ENCODE assay signal across 18 mouse cellular contexts in the genomic region with DNA sequence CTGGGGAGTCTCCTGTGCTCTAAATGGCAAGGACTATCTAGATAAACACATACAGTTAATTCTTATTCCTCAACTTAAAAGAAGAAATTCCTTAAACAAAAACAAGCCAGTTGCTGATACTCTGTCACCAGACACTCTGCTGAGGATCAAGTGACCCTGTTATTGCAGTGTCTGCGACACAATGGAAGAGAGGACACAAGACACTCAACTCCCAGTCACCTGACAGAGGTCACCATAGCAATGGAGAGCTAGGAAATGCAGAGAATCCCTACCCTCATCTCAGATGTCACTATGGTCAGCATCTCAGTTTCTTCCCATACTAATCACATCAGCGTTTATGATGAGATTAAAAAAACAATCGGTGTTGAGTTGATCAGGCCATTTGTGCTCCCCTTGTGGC.
"Had no signal": no experiment of that assay in that cellular context is flagged by ENCODE, and none has a peak within 500 bp of the region (broad histone marks: within the 10 kb centered on the region; RNA-seq: fewer than 3 reads in every experiment).

No protein-coding gene starts in this region.

- H3K9ac ChIP-seq: liver, embryonic 13.5 days; midbrain, embryonic 12.5 days; neural tube, embryonic 13.5 days; stomach, embryonic 15.5 days had no signal

- H3K36me3 ChIP-seq: liver, embryonic 13.5 days; midbrain, embryonic 12.5 days; neural tube, embryonic 13.5 days; stomach, embryonic 15.5 days had no signal

- H3K4me1 ChIP-seq: liver, embryonic 13.5 days had no signal

- H3K27me3 ChIP-seq: liver, embryonic 13.5 days; midbrain, embryonic 12.5 days; neural tube, embryonic 13.5 days; stomach, embryonic 15.5 days had no signal

- H3K27ac ChIP-seq: left cerebral cortex, adult 2 months; liver, embryonic 13.5 days; midbrain, embryonic 12.5 days; neural tube, embryonic 13.5 days; stomach, embryonic 15.5 days had no signal

- ATAC-seq: intestine, embryonic 16.5 days; midbrain, embryonic 16.5 days had no signal

- DNase-seq: kidney, adult 8-10 months; kidney, postnatal 36 days; layer of hippocampus, postnatal 36 days; liver, embryonic 13.5 days; lung, adult 2 months; lung, postnatal 14 days; lung, postnatal 4 days; retina, postnatal 1 day; right cerebral cortex, postnatal 25 days; spleen, adult 18-20 months; thymus, postnatal 25 days had no signal

- H3K4me3 ChIP-seq: left cerebral cortex, adult 2 months; liver, embryonic 13.5 days; midbrain, embryonic 12.5 days; myocyte; neural tube, embryonic 13.5 days; stomach, embryonic 15.5 days had no signal

- H3K4me2 ChIP-seq: liver, embryonic 13.5 days; midbrain, embryonic 12.5 days; neural tube, embryonic 13.5 days; stomach, embryonic 15.5 days had no signal

- H3K9me3 ChIP-seq: liver, embryonic 13.5 days; midbrain, embryonic 12.5 days; neural tube, embryonic 13.5 days; stomach, embryonic 15.5 days had no signal
